Mouse (Mus musculus): Measurements from ENCODE around the gene Pappa. TPM values are rescaled to one million over a fixed set of nuclear protein-coding genes. Genes with fewer than 3 reads are reported as not detected.

The Pappa gene
- 2.0 and 2.2 TPM in 2 replicates for polyA plus RNA-seq (2015; fragmentation: Nextera tagmentation; extraction: Ambion mirVana)

DNA sequence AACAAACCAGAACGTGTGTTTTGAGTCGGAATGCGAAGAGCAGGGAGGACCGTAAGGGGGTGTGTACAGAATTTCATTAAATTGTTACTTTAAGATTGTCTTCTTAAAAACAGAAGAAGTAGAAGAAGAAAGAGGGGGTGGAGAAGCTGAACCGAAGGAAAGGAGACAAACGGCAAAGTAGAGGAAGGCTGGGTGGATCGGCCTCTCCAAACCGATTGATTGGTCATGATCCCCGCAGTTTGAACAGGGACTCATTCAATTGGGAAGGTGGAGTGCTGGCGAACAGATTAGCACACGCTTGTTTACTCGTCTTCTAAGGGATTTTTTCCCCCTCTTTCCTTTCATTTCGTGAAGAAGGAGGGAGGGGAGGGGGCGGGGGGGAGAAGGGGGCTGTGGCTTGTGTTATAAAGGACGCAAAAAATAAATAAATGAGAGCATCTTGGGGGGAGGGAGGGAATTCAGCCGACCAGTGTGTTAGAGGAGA lies at the start of gene Pappa:
Pappa (plus strand) TSS at position 434 of the 484 bp plus-strand sequence.
- Histone ChIP-seq H3K4me3 (ENCODE audit: low read length) (peak within 1 kb of the TSS; percentile 66), H3K9me3 (ENCODE audit: low read length) (no peaks in the 10 kb centered on the region), H3K27me3 (ENCODE audit: insufficient read depth, low read length) (peaks cover 12% of the 10 kb centered on the region; the same call in 1 of the 2 replicates), H3K36me3 (ENCODE audit: insufficient read depth, low read length) (no peaks in the 10 kb centered on the region), H3K4me2 (replicated peaks; ENCODE audit: low read depth, low read length) (peak within 1 kb of the TSS; percentile 79), H3K27ac (ENCODE audit: low read length) (peak within 1 kb of the TSS; percentile 85), H3K9ac (replicated peaks; ENCODE audit: low read length) (peak within 1 kb of the TSS; percentile 79), H3K4me1 (ENCODE audit: insufficient read depth, low read length) (peaks cover 27% of the 10 kb centered on the region)
- under 1% methylated on average over 15 of the region's 16 CpGs for WGBS
- no peak for ATAC-seq (ENCODE audit: low FRiP score, low TSS enrichment)

GRCm38 (mm10) chr4:65077906-65078615 lies 45.9 kb upstream of the Pappa start:
- Histone ChIP-seq H3K4me2 (replicated peaks; ENCODE audit: low read depth, low read length) (no peak overlapping the region), H3K27ac (ENCODE audit: low read length) (no peak overlapping the region)
- 68% methylated on average over 6 of the region's 6 CpGs for WGBS

DNA sequence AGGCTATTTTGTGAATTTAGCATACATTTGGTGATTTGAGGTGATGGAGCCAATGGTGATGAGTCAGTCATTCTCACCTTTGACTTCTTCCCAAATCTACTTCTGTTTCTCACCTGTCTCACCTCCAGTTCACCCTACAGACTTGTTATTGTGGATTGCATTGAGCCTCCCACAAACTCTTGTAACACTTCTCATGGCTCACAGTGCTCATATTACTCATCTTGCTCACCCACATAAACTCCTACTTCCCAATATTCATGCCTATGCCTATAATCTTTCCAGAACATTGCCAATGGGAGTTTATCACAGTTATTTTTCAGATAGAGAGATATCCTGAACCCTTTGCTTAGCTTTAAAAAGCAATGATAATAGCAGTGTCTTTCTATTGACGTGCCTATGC lies 37.1 kb upstream of the Pappa start:
- 85% methylated on average over 1 of the region's 1 CpGs for WGBS
- ATAC-seq (ENCODE audit: low FRiP score, low TSS enrichment) = no peak
- H3K4me1 ChIP-seq (ENCODE audit: insufficient read depth, low read length) = no peaks in the 10 kb centered on the region

More at GRCm38 (mm10) chr4:65077906-65078615, 45.9 kb upstream of the Pappa start:
- Histone ChIP-seq H3K4me1 (ENCODE audit: insufficient read depth, low read length) (no peaks in the 10 kb centered on the region), H3K9me3 (ENCODE audit: low read length) (no peaks in the 10 kb centered on the region), H3K4me3 (ENCODE audit: low read length) (no peak overlapping the region), H3K27me3 (ENCODE audit: insufficient read depth, low read length) (no peaks in the 10 kb centered on the region), H3K9ac (replicated peaks; ENCODE audit: low read length) (no peak overlapping the region), H3K36me3 (ENCODE audit: insufficient read depth, low read length) (no peaks in the 10 kb centered on the region)
- no peak for ATAC-seq (ENCODE audit: low FRiP score, low TSS enrichment)

DNA sequence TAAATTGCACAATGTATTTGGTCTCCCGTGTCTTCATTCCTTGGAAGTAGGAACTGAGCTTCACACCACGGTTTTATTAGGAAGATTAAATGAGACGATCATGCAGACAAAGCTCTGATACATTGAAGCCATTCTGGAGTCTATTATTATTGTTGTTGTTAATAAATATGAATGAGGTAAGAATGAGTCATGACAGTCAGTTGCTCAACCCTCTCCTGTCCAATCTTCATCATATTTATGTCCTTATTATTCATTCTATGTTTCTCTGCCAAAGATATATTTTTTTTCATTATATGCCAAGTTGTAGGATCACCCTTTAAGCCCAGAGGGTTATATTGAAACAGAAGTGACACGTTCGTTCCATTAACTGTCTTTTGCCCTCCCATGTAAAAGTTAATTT lies 36.4 kb upstream of the Pappa start:
- H3K4me3 ChIP-seq (ENCODE audit: low read length) = no peak overlapping the region
- no peak overlapping the region for H3K4me2 ChIP-seq (replicated peaks; ENCODE audit: low read depth, low read length)
- H3K27ac ChIP-seq (ENCODE audit: low read length) = no peak overlapping the region
- H3K9ac ChIP-seq (replicated peaks; ENCODE audit: low read length) = no peak overlapping the region
- no peak for ATAC-seq (ENCODE audit: low FRiP score, low TSS enrichment)
- H3K27me3 ChIP-seq (ENCODE audit: insufficient read depth, low read length) = no peaks in the 10 kb centered on the region
- 89% methylated on average over 5 of the region's 5 CpGs for WGBS
- no peaks in the 10 kb centered on the region for H3K36me3 ChIP-seq (ENCODE audit: insufficient read depth, low read length)
- no peaks in the 10 kb centered on the region for H3K9me3 ChIP-seq (ENCODE audit: low read length)
- H3K4me1 ChIP-seq (ENCODE audit: insufficient read depth, low read length) = no peaks in the 10 kb centered on the region

More for the DNA sequence above, 37.1 kb upstream of the Pappa start:
- Histone ChIP-seq H3K4me3 (ENCODE audit: low read length) (no peak overlapping the region), H3K36me3 (ENCODE audit: insufficient read depth, low read length) (no peaks in the 10 kb centered on the region), H3K9me3 (ENCODE audit: low read length) (no peaks in the 10 kb centered on the region), H3K27me3 (ENCODE audit: insufficient read depth, low read length) (no peaks in the 10 kb centered on the region), H3K27ac (ENCODE audit: low read length) (no peak overlapping the region), H3K4me2 (replicated peaks; ENCODE audit: low read depth, low read length) (no peak overlapping the region), H3K9ac (replicated peaks; ENCODE audit: low read length) (no peak overlapping the region)

DNA sequence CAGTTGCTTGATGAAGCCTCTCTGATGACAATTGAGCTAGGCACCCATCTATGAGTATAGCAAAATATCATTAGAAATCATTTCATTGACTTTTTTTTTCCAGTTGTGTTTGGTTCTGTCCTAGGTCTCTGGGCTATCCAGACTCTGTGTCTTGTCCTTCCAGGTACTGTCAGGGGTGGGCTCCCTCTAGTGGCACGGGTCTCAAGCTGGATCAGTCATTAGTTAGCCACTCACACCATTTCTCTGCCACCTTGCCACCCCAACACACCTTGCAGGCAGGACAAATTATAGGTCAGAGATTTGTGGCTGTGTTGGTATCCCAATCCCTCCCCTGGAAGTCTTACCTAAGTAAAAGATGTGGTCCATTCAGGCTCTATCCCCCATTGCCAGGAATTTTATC lies 31.8 kb upstream of the Pappa start:
- Histone ChIP-seq H3K4me3 (ENCODE audit: low read length) (no peak overlapping the region), H3K36me3 (ENCODE audit: insufficient read depth, low read length) (no peaks in the 10 kb centered on the region), H3K27me3 (ENCODE audit: insufficient read depth, low read length) (no peaks in the 10 kb centered on the region), H3K27ac (ENCODE audit: low read length) (no peak overlapping the region), H3K4me1 (ENCODE audit: insufficient read depth, low read length) (no peaks in the 10 kb centered on the region), H3K4me2 (replicated peaks; ENCODE audit: low read depth, low read length) (no peak overlapping the region), H3K9ac (replicated peaks; ENCODE audit: low read length) (no peak overlapping the region), H3K9me3 (ENCODE audit: low read length) (no peaks in the 10 kb centered on the region)
- 18% methylated on average over 1 of the region's 1 CpGs for WGBS
- ATAC-seq (ENCODE audit: low FRiP score, low TSS enrichment) = no peak

GRCm38 (mm10) chr4:65120329-65120728 lies 3.6 kb upstream of the Pappa start:
- Histone ChIP-seq H3K36me3 (ENCODE audit: insufficient read depth, low read length) (no peaks in the 10 kb centered on the region), H3K9me3 (ENCODE audit: low read length) (no peaks in the 10 kb centered on the region), H3K27ac (ENCODE audit: low read length) (no peak overlapping the region), H3K4me3 (ENCODE audit: low read length) (no peak overlapping the region), H3K4me2 (replicated peaks; ENCODE audit: low read depth, low read length) (no peak overlapping the region), H3K27me3 (ENCODE audit: insufficient read depth, low read length) (peaks cover 12% of the 10 kb centered on the region; the same call in 1 of the 2 replicates), H3K9ac (replicated peaks; ENCODE audit: low read length) (no peak overlapping the region), H3K4me1 (ENCODE audit: insufficient read depth, low read length) (peaks cover 12% of the 10 kb centered on the region; the same call in 1 of the 2 replicates)
- WGBS = 76% methylated on average over 1 of the region's 1 CpGs
- ATAC-seq (ENCODE audit: low FRiP score, low TSS enrichment) = no peak

DNA sequence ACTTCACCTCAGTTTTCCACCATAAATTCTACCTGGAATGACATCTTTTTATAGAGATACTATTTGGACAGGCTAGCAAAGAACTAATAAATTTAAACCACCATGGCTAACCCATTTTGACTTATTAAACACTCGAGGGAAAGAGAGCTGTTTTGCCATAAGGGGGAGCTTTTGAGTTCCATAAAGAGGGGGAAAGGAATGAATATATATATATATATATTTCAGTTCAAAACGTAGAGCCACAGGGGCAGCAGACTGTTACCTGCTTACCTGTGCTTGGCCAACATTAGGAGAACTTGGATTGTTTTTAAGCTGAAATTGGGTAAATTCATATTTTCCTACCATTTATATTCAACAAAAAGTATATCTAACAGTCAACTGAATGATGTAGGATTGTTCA lies 1.1 kb upstream of the Pappa start:
- Histone ChIP-seq H3K4me2 (replicated peaks; ENCODE audit: low read depth, low read length) (peak overlapping the region; percentile 79), H3K9me3 (ENCODE audit: low read length) (no peaks in the 10 kb centered on the region), H3K4me3 (ENCODE audit: low read length) (0 out of 2 replicates have a peak overlapping the region, but pooled peaks have one; percentile 66), H3K36me3 (ENCODE audit: insufficient read depth, low read length) (no peaks in the 10 kb centered on the region), H3K9ac (replicated peaks; ENCODE audit: low read length) (no peak overlapping the region), H3K27ac (ENCODE audit: low read length) (no peak overlapping the region), H3K27me3 (ENCODE audit: insufficient read depth, low read length) (peaks cover 12% of the 10 kb centered on the region; the same call in 1 of the 2 replicates), H3K4me1 (ENCODE audit: insufficient read depth, low read length) (peaks cover 23% of the 10 kb centered on the region)
- ATAC-seq (ENCODE audit: low FRiP score, low TSS enrichment) = no peak
- WGBS = 0% methylated on average over 2 of the region's 2 CpGs

- H3K27me3 ChIP-seq (ENCODE audit: insufficient read depth, low read length) = peaks cover 12% of the 10 kb centered on the region; the same call in 1 of the 2 replicates
- no peaks in the 10 kb centered on the region for H3K36me3 ChIP-seq (ENCODE audit: insufficient read depth, low read length)
- peak overlapping the region; percentile 79 for H3K4me2 ChIP-seq (replicated peaks; ENCODE audit: low read depth, low read length)
- H3K9ac ChIP-seq (replicated peaks; ENCODE audit: low read length) = peak overlapping the region; percentile 79
- 1% methylated on average over 54 of the region's 80 CpGs for whole genome bisulfite sequencing
- ATAC-seq (ENCODE audit: low FRiP score, low TSS enrichment) = peak; percentile 63
- H3K9me3 ChIP-seq (ENCODE audit: low read length) = no peaks in the 10 kb centered on the region
- H3K27ac ChIP-seq (ENCODE audit: low read length) = peak overlapping the region; percentile 85
- H3K4me3 ChIP-seq (ENCODE audit: low read length) = peak overlapping the region; percentile 66
- peaks cover 27% of the 10 kb centered on the region for H3K4me1 ChIP-seq (ENCODE audit: insufficient read depth, low read length)
These were observed 586 bp downstream of the Pappa start for GRCm38 (mm10) chr4:65124369-65125151.

DNA sequence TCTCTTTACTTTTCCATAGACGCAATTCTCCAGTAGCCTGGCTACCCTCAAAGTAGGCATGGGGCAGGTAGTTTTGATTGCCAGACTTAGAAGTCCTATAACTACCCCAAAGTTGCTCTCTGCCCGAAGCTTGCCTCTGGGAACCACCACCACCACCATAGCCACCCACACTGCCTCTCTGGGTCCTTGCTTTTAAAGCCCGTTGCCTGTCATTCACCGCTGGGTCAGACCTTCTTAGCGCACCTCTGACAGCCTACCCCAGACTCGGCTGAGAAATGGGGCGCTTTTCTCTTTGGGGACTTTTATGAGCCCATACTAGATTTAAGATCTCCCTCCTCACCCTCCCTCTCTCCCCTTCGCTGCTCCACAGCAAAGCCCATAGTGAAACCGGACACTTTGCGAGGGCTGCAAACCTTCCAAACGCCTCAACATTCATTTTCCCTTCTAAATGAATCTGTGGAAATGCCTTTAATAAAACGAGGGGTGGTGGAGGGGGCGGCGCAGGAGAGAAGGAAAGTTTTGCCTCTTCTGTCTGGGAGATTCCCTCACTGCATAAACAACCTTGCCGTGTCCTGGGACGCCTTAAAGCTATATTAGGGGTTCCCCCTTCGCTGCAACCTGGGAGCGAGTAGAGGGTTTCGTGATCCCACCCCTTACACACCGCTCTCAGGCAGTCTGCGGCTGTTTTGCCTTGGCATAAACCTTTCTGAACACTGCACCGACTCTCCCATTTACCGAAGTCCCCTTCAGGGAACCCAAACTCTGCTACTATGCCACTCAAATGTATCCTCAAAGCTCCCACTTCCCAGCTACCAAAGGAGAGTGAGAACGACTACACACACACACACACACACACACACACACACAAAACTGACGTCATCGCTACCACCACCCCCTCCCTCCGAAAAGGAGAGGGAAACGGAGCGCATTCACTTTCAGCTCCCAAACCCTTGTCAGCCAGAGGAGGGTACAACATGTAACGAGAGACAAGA lies 1.7 kb downstream of the Pappa start:
- WGBS = under 1% methylated on average over 30 of the region's 30 CpGs
- ATAC-seq (ENCODE audit: low FRiP score, low TSS enrichment) = peak; percentile 41

More for the DNA sequence above, 1.7 kb downstream of the Pappa start:
- Histone ChIP-seq H3K9me3 (ENCODE audit: low read length) (no peaks in the 10 kb centered on the region), H3K4me3 (ENCODE audit: low read length) (peak overlapping the region; percentile 66), H3K36me3 (ENCODE audit: insufficient read depth, low read length) (no peaks in the 10 kb centered on the region), H3K4me2 (replicated peaks; ENCODE audit: low read depth, low read length) (peak overlapping the region; percentile 79), H3K9ac (replicated peaks; ENCODE audit: low read length) (peak overlapping the region; percentile 79), H3K4me1 (ENCODE audit: insufficient read depth, low read length) (peaks cover 27% of the 10 kb centered on the region), H3K27ac (ENCODE audit: low read length) (peak overlapping the region; percentile 85), H3K27me3 (ENCODE audit: insufficient read depth, low read length) (peaks cover 12% of the 10 kb centered on the region; the same call in 1 of the 2 replicates)

All from kidney, embryonic 16.5 days (tissue).